Mouse (Mus musculus) bone marrow, adult 2 months (tissue): ENCODE measurements around the gene Gtf3a. TPM values are rescaled to one million over a fixed set of nuclear protein-coding genes. Genes with fewer than 3 reads are reported as not detected.
A peak's percentile ranks its signal among the peaks of the same experiment; 100 is the strongest.

Source experiments
- H3K27ac ChIP-seq: fragments of 200-500 bp; 2 replicates; pipeline ENCODE4 v1.5.1; 2012; ENCODE audit warnings: low read depth, mild to moderate bottlenecking, control low read depth, inconsistent platforms, low read length; ENCODE audit not compliant: control insufficient read depth, poor library complexity, insufficient read depth
- H3K4me1 ChIP-seq: fragments of 200-500 bp; 2 replicates; pipeline ENCODE4 v1.6.1; 2011; ENCODE audit warnings: low read length; ENCODE audit not compliant: control insufficient read depth, insufficient read depth
- H3K4me3 ChIP-seq: fragments of 200-500 bp; replicated peaks from 2 replicates; pipeline ENCODE3; 2011; ENCODE audit warnings: mild to moderate bottlenecking, low read depth, low read length, control low read depth; ENCODE audit not compliant: control insufficient read depth
- CTCF ChIP-seq: fragments of 200-500 bp; IDR thresholded peaks from 2 replicates; pipeline ENCODE4 v1.5.1; 2011; ENCODE audit warnings: low read length, control low read depth; ENCODE audit not compliant: control insufficient read depth, insufficient read depth
- POLR2A ChIP-seq: fragments of 200-500 bp; IDR thresholded peaks from 2 replicates; pipeline ENCODE4 v1.6.1; 2011; ENCODE audit warnings: low read depth, mild to moderate bottlenecking, control low read depth, low read length, borderline replicate concordance; ENCODE audit not compliant: control insufficient read depth
- WGBS: fragments of 180-500 bp; shearing (Covaris S2); methylation state at CpG from one replicate; pipeline ENCODE4 v1.1.7; 2018; 5-methylcytosine and 5-hydroxymethylcytosine counted together
- polyA plus RNA-seq: library from polyadenylated mRNA; stranded (reverse); fragments of >200 nt; gene quantifications from 2 replicates; pipeline ENCODE4 v1.2.4, GENCODE M21; 2011; ENCODE audit warnings: low replicate concordance; ENCODE audit not compliant: missing spikeins, insufficient read depth, insufficient read length

Gtf3a gene
- polyA plus RNA-seq, 1 experiment: 19.4 TPM

DNA sequence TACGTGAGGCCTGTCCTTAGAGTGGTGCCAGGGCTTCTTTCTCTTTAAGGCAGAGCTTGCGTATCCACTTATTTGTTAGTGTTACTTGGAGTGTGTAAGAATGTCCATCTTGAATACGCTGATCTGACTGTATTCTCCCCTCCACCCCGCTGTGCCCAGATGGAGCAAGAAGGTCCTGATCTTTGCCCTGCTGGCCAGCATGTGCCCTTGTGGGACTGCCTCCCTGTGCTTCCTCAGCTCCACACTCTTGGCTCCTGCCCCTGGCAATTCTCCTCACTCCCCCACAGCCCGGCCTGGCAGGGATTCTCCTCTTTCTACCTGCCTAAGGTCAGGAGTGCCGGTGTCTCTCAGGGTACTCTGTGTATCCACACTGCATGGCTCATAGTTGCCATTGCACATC is 32.9 kb downstream of the Gtf3a start:
- Histone ChIP-seq H3K4me1 (no peaks in the 10 kb centered on the region), H3K27ac (no peak overlapping the region), H3K4me3 (no peak overlapping the region)
- TF ChIP-seq POLR2A (no peak), CTCF (no peak)
- WGBS: 88% methylated on average over 6 of the region's 6 CpGs

DNA sequence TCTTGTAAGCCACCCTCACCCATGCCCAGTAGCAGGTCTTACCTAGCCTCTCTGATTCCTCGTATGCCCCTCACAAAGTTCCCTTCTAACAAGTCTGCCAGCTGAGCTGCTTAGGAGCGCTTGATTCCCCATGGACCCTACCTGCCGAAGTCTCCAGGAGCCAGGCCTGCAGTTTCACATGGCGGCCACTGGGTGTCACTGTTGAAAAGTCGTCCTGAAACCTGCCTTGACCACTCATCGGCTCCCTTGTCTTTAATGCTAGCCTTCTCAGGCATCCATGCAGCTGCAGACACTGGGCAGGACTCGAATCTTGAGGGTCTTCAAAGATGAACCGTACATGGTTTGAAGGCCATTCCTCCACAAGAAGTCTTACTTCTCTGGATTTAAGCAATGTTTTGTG is 34.8 kb downstream of the Gtf3a start:
- H3K4me3 ChIP-seq: no peak overlapping the region
- no peaks in the 10 kb centered on the region for H3K4me1 ChIP-seq
- no peak overlapping the region for H3K27ac ChIP-seq
- peak; percentile 82 for TF ChIP-seq CTCF
- no peak for TF ChIP-seq POLR2A
- 12% methylated on average over 8 of the region's 8 CpGs for WGBS

DNA sequence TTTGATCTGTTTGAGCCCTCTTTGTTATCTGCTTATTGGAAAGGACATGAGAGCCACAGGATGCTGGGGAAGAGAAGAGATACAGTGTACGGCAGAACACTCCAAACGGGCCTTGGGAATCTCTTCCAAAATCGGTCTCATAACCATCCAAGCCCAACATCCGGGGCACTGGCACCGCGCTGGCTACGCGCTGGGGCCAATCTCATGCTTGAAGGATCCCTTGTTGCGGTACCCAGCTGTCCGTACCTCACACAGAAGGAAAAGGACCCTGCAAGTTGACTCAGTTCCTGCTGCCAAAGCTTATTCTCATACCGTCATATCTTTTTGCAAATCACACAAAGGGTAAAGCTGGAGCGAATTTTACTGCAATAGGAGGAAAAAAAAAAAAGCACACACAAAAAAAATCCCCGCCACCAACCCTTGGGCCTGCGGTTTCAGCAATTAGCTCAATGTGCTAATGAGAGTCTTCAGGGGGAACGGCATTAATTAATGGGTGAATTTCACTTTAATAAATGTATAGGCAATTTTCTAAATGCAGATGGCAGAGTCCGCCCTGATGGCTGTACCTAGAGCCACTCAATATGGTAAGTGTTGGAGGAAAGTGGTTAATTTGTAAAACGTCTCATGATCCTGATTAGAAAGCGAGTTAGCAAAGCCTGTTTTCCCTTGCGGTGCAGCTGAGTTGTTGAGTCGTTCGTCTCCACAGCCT is 37.4 kb downstream of the Gtf3a start:
- Histone ChIP-seq H3K4me3 (no peak overlapping the region), H3K27ac (no peak overlapping the region), H3K4me1 (no peaks in the 10 kb centered on the region)
- 61% methylated on average over 21 of the region's 21 CpGs for WGBS
- TF ChIP-seq POLR2A (no peak), CTCF (no peak)

DNA sequence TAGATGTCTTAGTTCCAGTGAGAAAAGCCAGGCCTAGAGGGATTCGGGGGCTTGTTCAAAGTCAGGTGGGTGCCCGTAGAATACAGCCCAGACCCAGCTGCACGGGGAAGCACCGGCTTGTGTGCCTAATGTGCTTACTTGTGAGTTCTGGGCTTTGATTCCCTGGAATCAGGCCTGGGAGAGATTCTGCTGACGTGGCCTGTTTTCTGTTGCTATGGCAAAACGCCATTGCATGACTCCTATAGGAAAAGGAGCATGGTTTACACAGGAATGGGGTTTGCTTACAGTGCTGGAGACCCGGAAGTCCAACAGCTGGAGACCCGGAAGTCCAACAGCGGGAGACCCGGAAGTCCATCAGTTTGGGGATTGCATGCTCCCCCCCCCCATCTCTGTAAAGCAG is 39.1 kb downstream of the Gtf3a start:
- TF ChIP-seq POLR2A (no peak), CTCF (no peak)
- no peaks in the 10 kb centered on the region for H3K4me1 ChIP-seq
- H3K4me3 ChIP-seq: no peak overlapping the region
- no peak overlapping the region for H3K27ac ChIP-seq
- WGBS: 84% methylated on average over 10 of the region's 10 CpGs

DNA sequence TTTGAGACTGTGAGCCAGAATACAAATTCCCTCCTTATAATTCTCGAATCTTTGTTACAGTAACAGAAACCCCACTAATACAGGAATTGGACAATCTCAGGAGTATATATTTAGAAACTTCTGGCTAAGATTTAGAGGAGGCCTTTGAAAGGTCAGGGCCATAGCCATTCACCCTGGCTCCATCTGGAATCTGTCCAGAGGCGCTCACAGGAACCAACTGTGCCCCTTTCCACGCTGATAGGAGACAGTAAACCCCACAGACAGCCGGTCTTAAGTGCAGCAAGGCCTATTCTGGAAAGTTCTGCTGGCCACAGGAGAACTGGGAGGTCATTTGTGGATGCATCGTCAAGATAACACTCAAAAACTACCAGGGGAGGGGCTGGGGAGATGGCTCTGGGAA is 40.6 kb downstream of the Gtf3a start:
- H3K4me1 ChIP-seq: no peaks in the 10 kb centered on the region
- no peak overlapping the region for H3K4me3 ChIP-seq
- WGBS: 67% methylated on average over 5 of the region's 5 CpGs
- H3K27ac ChIP-seq: no peak overlapping the region
- no peak for TF ChIP-seq CTCF
- no peak for TF ChIP-seq POLR2A

DNA sequence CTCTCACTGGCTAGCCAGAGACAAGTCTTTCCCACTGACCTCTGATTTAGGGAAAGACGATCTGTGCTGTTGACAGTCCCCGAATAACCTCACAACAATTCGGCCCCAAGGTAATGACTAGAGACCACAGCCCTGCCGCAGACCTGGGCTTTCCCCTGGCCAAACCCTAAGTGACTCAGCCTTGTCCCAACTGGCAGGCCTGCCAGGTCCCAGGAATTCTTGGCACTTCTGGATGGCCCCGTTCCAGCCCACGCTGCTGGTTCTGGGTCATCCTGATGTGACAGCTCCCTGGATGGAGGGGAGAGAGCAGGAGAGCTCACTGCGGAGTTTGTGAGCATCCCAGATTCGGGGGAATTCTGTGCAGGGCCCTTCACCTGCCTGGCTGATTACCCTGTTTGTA is 45.1 kb downstream of the Gtf3a start:
- Histone ChIP-seq H3K4me3 (no peak overlapping the region), H3K27ac (no peak overlapping the region), H3K4me1 (no peaks in the 10 kb centered on the region)
- WGBS: 70% methylated on average over 8 of the region's 8 CpGs
- TF ChIP-seq POLR2A (no peak), CTCF (no peak)

DNA sequence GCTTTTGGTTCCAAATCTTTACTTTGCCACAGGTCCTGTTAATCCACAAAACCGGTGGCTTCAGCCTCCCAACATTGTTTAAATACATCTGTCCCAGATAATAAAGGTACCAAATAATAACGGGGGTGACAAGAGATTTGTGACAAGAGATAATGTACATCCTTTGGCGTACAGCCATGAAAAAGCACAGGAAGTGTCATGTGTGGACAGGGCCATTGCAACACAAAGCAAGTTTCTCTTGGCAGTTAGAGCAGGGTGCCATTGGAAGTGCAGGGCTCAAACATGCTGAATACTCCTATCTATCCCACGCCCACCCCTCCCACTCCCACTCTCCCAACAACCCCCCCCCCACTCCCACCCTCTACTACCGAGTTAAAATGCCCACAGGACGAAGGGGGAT is 46.5 kb downstream of the Gtf3a start:
- WGBS: 39% methylated on average over 6 of the region's 6 CpGs
- no peak for TF ChIP-seq CTCF
- no peak for TF ChIP-seq POLR2A
- no peak overlapping the region for H3K27ac ChIP-seq
- H3K4me1 ChIP-seq: no peaks in the 10 kb centered on the region
- H3K4me3 ChIP-seq: no peak overlapping the region

DNA sequence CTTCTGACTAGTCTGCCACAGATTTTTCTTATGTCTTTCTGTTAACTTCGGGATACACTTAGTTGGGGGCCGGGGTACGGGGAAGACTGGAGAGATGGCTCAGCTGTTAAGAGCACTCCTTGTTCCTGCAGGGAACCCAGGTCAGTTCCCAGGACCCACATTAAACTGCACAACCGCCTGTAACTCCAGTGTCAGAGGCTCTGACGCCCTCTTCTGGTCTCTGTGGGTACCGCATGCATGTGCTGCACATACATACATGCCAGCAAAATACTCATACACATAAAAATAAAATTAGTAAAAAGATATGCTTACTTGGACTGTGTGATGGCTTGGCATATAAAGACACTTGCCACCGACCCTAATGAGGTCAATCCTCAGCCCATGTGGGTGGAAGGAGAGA is 48.4 kb downstream of the Gtf3a start:
- Histone ChIP-seq H3K27ac (no peak overlapping the region), H3K4me1 (no peaks in the 10 kb centered on the region), H3K4me3 (no peak overlapping the region)
- TF ChIP-seq POLR2A (no peak), CTCF (no peak)
- WGBS: 82% methylated on average over 7 of the region's 7 CpGs

DNA sequence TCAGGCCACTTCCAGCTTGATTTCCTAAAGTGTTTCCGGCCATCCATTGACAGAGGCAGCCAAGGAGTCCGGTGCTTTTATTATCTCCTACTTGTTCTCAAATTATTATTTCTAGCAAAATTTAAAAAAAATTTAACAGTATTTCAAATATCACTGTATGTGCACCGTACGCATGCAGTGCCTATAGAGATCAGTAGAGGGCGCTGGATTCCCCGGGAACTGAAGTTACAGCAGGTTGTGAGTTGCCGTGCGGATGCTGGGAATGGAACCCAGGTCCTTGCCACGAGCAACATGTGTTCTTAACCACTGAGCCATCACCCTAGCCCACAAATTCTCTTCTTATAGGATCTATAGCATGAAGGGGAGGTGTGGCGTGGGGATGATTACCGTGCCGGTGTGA is 50.3 kb downstream of the Gtf3a start:
- H3K4me3 ChIP-seq: no peak overlapping the region
- H3K4me1 ChIP-seq: no peaks in the 10 kb centered on the region
- H3K27ac ChIP-seq: no peak overlapping the region
- WGBS: 88% methylated on average over 12 of the region's 12 CpGs
- TF ChIP-seq CTCF (0 out of 2 replicates have a peak, but pooled peaks have one; percentile 9), POLR2A (no peak)
